Mouse (Mus musculus) hindbrain, embryonic 10.5 days (tissue): ENCODE data around the gene Shq1. TPM values are rescaled to one million over a fixed set of nuclear protein-coding genes. Genes with fewer than 3 reads are reported as not detected.

Source experiments
- DNase-seq: peaks from one replicate; pipeline ENCODE4 v3.0.0-alpha.2; 2017; ENCODE audit warnings: low spot score
- H3K27ac ChIP-seq: fragments of 300-500 bp; sonication (generic); 2 replicates; pipeline ENCODE4 v1.5.1; 2016; ENCODE audit warnings: mild to moderate bottlenecking, moderate library complexity
- H3K27me3 ChIP-seq: fragments of 300-500 bp; sonication (generic); 2 replicates; pipeline ENCODE4 v1.6.1; 2016; ENCODE audit warnings: mild to moderate bottlenecking; ENCODE audit not compliant: poor library complexity, insufficient read depth, severe bottlenecking
- H3K36me3 ChIP-seq: fragments of 300-500 bp; sonication (generic); 2 replicates; pipeline ENCODE4 v1.6.1; 2016; ENCODE audit warnings: mild to moderate bottlenecking, moderate library complexity
- H3K4me1 ChIP-seq: fragments of 300-500 bp; sonication (generic); replicated peaks from 2 replicates; pipeline ENCODE4 v1.6.1; 2016; ENCODE audit warnings: mild to moderate bottlenecking
- H3K4me3 ChIP-seq: fragments of 300-500 bp; sonication (generic); 2 replicates; pipeline ENCODE4 v1.5.1; 2016; ENCODE audit warnings: mild to moderate bottlenecking, moderate library complexity
- H3K9me3 ChIP-seq: fragments of 300-500 bp; sonication (generic); 2 replicates; pipeline ENCODE4 v1.6.1; 2016; ENCODE audit warnings: mild to moderate bottlenecking, moderate library complexity
- whole genome bisulfite sequencing: fragments of 180-500 bp; shearing (Covaris S2); methylation state at CpG from one replicate; pipeline ENCODE4 v1.1.7; 2016; 5-methylcytosine and 5-hydroxymethylcytosine counted together
- polyA plus RNA-seq: library from polyadenylated mRNA; unstranded; fragments of >200 nt; fragmentation: Nextera tagmentation; extraction: Ambion mirVana; gene quantifications from 2 replicates; pipeline ENCODE4 v1.2.1, GENCODE M21; 2016

Gene Shq1
- polyA plus RNA-seq, 1 experiment from 2014 or later, result 19.1 TPM

DNA sequence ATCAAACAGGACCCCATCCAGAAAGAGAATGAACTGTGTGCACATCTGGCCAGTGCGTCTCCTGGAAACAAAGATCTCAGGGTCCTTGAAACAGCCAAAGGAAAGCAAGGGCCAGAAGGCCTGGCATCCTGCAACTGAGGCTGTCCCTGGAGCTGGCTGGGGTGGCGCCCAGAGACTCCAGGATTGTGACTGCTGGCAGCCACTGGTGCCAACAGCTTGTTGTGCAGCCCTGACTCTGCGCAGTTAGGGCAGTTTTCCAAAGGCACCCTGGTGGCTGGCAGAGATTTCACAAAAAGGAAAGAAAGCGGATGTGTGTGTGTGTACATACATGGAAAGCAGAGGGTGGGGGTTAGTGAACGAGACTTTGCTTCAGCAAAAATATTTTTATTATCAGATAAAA, 10.6 kb downstream of the Shq1 start:
- H3K36me3 ChIP-seq, result peaks cover 64% of the 10 kb centered on the region
- DNase-seq, result no peak
- WGBS, result 86% methylated on average over 5 of the region's 5 CpGs
- H3K27ac ChIP-seq, result no peak overlapping the region
- H3K4me1 ChIP-seq, result no peaks in the 10 kb centered on the region
- no peaks in the 10 kb centered on the region for H3K27me3 ChIP-seq
- H3K9me3 ChIP-seq, result no peaks in the 10 kb centered on the region
- H3K4me3 ChIP-seq, result no peak overlapping the region

DNA sequence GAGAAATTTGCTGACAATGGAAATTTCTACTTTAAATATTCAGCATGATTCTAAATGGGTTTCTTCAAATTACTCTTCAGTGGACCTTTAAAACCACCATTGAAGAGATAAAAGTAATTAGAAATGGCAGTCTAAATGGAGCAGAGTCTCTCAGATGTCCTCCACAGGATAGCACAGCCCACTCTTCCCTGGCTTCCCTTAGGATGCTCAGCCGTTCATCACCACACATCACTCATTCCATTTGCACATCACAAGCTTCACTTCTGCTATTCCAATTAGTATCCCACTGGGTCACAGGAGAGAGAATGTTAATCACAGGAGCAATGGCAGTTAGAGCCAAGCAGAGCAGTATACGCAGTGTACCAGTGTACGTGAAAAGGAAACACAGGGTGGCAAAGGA, 18.4 kb downstream of the Shq1 start:
- Histone ChIP-seq H3K27me3 (no peaks in the 10 kb centered on the region), H3K4me1 (no peaks in the 10 kb centered on the region), H3K36me3 (peaks cover 15% of the 10 kb centered on the region; the same call in 1 of the 2 replicates), H3K9me3 (no peaks in the 10 kb centered on the region), H3K4me3 (no peak overlapping the region), H3K27ac (no peak overlapping the region)
- WGBS, result 74% methylated on average over 3 of the region's 3 CpGs
- no peak for DNase-seq

GRCm38 (mm10) chr6:100647196-100647595, 23.8 kb downstream of the Shq1 start:
- no peak for DNase-seq
- WGBS, result 77% methylated on average over 5 of the region's 5 CpGs

GRCm38 (mm10) chr6:100645469-100646201, 25.3 kb downstream of the Shq1 start:
- DNase-seq, result peak; percentile 41
- Histone ChIP-seq H3K27me3 (no peaks in the 10 kb centered on the region), H3K27ac (peak overlapping the region; percentile 31; the same call in 1 of the 2 replicates), H3K4me3 (no peak overlapping the region), H3K36me3 (peaks cover 10% of the 10 kb centered on the region), H3K9me3 (no peaks in the 10 kb centered on the region), H3K4me1 (0 out of 2 replicates have a peak, but pooled peaks cover 4% of the 10 kb centered on the region)
- WGBS, result 84% methylated on average over 11 of the region's 11 CpGs

More at GRCm38 (mm10) chr6:100647196-100647595, 23.8 kb downstream of the Shq1 start:
- H3K27ac ChIP-seq, result no peak overlapping the region
- H3K36me3 ChIP-seq, result peaks cover 10% of the 10 kb centered on the region
- H3K4me1 ChIP-seq, result 0 out of 2 replicates have a peak, but pooled peaks cover 4% of the 10 kb centered on the region
- H3K4me3 ChIP-seq, result no peak overlapping the region
- no peaks in the 10 kb centered on the region for H3K9me3 ChIP-seq
- H3K27me3 ChIP-seq, result no peaks in the 10 kb centered on the region

DNA sequence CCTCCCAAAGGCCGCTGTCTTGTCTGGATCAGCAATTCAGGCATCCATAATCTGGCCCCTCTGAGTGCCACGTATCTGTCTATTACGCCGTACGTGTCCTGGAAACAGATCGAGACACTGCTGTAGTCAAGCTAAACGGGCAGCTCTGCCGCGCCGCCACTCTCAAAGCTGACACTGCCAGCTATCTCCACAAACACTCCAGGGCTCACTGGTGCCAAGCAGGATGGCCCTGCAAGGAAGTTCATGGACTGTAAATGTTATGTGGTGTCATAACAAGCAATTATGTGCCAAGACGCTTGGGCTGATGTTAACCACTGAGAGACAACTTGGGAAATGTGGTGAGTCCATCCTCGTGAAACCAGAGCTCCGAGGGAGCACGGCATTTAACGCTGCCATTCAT, 26.3 kb downstream of the Shq1 start:
- no peak for DNase-seq
- H3K27me3 ChIP-seq, result no peaks in the 10 kb centered on the region
- H3K27ac ChIP-seq, result no peak overlapping the region
- 0 out of 2 replicates have a peak, but pooled peaks cover 4% of the 10 kb centered on the region for H3K4me1 ChIP-seq
- WGBS, result 94% methylated on average over 15 of the region's 15 CpGs
- no peak overlapping the region for H3K4me3 ChIP-seq
- H3K36me3 ChIP-seq, result peaks cover 10% of the 10 kb centered on the region
- H3K9me3 ChIP-seq, result no peaks in the 10 kb centered on the region

GRCm38 (mm10) chr6:100642786-100643185, 28.2 kb downstream of the Shq1 start:
- Histone ChIP-seq H3K27me3 (no peaks in the 10 kb centered on the region), H3K4me1 (0 out of 2 replicates have a peak, but pooled peaks cover 4% of the 10 kb centered on the region), H3K27ac (no peak overlapping the region), H3K4me3 (no peak overlapping the region), H3K36me3 (peaks cover 10% of the 10 kb centered on the region), H3K9me3 (no peaks in the 10 kb centered on the region)
- DNase-seq, result no peak
- WGBS, result 86% methylated on average over 2 of the region's 2 CpGs

DNA sequence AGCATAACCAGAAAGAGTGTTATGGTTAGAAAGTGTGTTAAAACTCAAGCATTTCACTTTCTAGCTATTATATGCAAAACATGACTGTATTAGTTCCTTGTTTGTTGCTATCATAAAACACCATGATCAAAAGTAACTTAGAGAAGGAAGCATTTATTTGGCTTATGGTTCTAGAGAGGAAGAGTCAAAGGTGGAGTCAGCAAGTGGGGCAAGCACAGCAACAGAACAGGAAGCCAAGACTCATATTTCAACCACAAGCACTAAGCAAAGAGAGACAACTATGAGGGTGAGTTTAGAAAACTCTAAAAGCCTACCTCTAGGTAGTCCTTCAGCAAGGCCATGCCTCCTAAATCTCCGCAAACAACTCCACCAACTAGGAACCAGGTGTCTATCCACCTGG, 30.4 kb downstream of the Shq1 start:
- Histone ChIP-seq H3K36me3 (peaks cover 14% of the 10 kb centered on the region), H3K4me3 (no peak overlapping the region), H3K9me3 (no peaks in the 10 kb centered on the region), H3K4me1 (0 out of 2 replicates have a peak, but pooled peaks cover 2% of the 10 kb centered on the region), H3K27ac (no peak overlapping the region), H3K27me3 (no peaks in the 10 kb centered on the region)
- no peak for DNase-seq
- WGBS, result 100% methylated on average over 1 of the region's 1 CpGs

GRCm38 (mm10) chr6:100629086-100629485, 41.9 kb downstream of the Shq1 start:
- peaks cover 43% of the 10 kb centered on the region for H3K36me3 ChIP-seq
- WGBS, result 90% methylated on average over 6 of the region's 6 CpGs
- H3K4me1 ChIP-seq, result no peaks in the 10 kb centered on the region

GRCm38 (mm10) chr6:100628223-100628622, 42.7 kb downstream of the Shq1 start:
- Histone ChIP-seq H3K9me3 (no peaks in the 10 kb centered on the region), H3K27ac (no peak overlapping the region), H3K4me3 (no peak overlapping the region), H3K27me3 (no peaks in the 10 kb centered on the region), H3K36me3 (peaks cover 43% of the 10 kb centered on the region), H3K4me1 (no peaks in the 10 kb centered on the region)
- no peak for DNase-seq
- 66% methylated on average over 3 of the region's 3 CpGs for WGBS

More at GRCm38 (mm10) chr6:100629086-100629485, 41.9 kb downstream of the Shq1 start:
- H3K4me3 ChIP-seq, result no peak overlapping the region
- no peak overlapping the region for H3K27ac ChIP-seq
- no peaks in the 10 kb centered on the region for H3K9me3 ChIP-seq
- DNase-seq, result no peak
- H3K27me3 ChIP-seq, result no peaks in the 10 kb centered on the region

DNA sequence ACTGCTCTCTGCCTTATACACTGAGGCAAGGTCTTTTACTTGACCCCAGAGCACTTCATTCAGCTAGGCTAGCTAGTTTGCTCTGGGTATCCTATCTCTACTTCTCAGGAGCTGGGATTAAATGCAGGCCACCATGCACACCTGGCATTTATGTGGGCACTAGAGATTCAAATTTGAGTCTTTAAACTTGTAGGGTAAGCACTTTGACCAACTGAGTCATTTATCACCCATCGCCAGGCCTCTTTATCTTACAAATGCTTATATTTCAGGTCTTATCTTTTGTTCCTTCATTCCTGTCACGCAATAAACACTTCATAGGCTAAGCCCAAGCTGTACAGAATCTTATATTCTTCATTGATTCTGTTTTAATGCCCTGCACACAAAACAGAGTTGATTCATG, 47.0 kb downstream of the Shq1 start:
- Histone ChIP-seq H3K27me3 (no peaks in the 10 kb centered on the region), H3K9me3 (no peaks in the 10 kb centered on the region), H3K4me3 (no peak overlapping the region), H3K4me1 (no peaks in the 10 kb centered on the region), H3K36me3 (peaks cover 30% of the 10 kb centered on the region), H3K27ac (no peak overlapping the region)
- no peak for DNase-seq
- 97% methylated on average over 2 of the region's 2 CpGs for WGBS

DNA sequence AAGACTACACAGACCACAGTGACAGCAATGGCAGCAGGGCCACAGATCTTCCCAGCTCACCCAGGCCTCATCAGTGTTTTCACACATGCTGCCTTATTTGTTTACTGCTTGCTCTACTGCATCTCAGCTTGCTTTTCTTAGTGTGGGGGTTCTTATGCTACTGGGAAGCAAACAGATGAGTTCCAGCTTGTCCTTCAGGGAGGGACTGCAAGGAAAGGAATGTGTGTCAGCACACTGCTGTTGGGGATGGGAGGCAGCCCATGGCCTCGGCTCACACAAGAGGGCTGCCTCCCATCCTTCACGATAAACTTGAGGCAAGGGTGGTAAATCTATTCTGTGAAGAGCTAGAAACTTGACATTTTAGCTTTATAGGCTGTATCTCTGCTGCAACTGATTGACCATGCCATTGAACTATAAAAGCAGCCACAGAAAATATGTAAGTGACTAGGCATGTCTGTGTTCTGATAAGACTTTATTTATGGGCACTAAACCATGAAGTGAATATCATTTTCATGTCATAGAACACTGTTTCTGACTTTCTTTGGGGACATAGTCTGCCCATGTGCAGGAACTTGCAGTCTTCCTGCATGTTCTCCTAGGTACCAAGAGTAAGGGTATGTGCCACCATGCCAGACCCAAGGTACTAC, 48.0 kb downstream of the Shq1 start:
- Histone ChIP-seq H3K4me3 (no peak overlapping the region), H3K4me1 (no peaks in the 10 kb centered on the region), H3K27me3 (no peaks in the 10 kb centered on the region), H3K36me3 (peaks cover 21% of the 10 kb centered on the region), H3K9me3 (no peaks in the 10 kb centered on the region), H3K27ac (no peak overlapping the region)
- no peak for DNase-seq
- 81% methylated on average over 2 of the region's 2 CpGs for WGBS

DNA sequence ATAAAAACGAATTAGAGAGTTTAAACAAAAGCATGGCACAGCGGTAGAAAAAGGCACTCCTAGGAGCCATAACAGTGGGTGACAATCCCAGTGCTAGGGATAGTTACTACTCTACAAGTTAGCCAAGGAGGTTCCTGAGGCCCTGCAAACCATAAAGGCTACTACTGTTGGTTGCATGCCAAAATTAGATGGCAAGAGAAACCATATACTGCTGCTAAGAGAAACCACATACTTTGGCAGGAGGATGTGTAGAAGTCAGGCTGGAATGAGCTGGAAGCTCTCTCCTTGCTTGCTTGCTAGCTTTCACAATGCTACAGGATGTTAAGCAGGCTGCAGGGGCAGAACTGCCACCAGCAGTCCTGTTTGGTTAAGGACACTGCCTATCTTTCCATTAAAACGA, 50.5 kb downstream of the Shq1 start:
- no peak for DNase-seq
- no peak overlapping the region for H3K4me3 ChIP-seq
- WGBS, result 80% methylated on average over 3 of the region's 3 CpGs
- no peaks in the 10 kb centered on the region for H3K27me3 ChIP-seq
- peaks cover 12% of the 10 kb centered on the region; the same call in 1 of the 2 replicates for H3K36me3 ChIP-seq
- H3K9me3 ChIP-seq, result no peaks in the 10 kb centered on the region
- H3K4me1 ChIP-seq, result no peaks in the 10 kb centered on the region
- no peak overlapping the region for H3K27ac ChIP-seq

DNA sequence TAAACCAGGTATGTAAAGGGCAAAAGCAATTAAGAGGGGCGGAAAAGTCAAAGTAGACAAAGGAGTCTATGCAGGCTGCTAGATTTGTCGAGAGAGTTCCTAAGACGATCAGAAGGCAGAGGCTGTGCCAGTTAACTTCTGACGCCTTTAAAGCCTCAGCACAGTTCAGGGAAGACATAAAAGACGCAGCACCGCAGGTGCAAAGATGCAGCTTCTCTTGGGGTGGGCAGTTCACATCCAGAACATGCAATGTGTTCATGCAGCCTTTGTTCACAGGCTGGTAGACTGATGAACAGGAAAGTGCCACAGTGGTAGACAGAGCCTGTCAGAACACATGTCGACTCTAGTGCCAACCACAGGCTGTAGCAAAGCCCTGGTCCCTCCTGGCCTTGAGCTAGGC, 51.6 kb downstream of the Shq1 start:
- Histone ChIP-seq H3K36me3 (0 out of 2 replicates have a peak, but pooled peaks cover 7% of the 10 kb centered on the region), H3K4me3 (no peak overlapping the region), H3K9me3 (no peaks in the 10 kb centered on the region), H3K4me1 (no peaks in the 10 kb centered on the region), H3K27me3 (no peaks in the 10 kb centered on the region), H3K27ac (no peak overlapping the region)
- WGBS, result 94% methylated on average over 7 of the region's 7 CpGs
- no peak for DNase-seq
